Mouse (Mus musculus) bone marrow, adult 2 months (tissue): ENCODE data around the gene Pls1.

Source experiments
- CTCF ChIP-seq: fragments of 200-500 bp; IDR thresholded peaks from 2 replicates; pipeline ENCODE4 v1.5.1; 2011; ENCODE audit warnings: low read length, control low read depth; ENCODE audit not compliant: control insufficient read depth, insufficient read depth
- POLR2A ChIP-seq: fragments of 200-500 bp; IDR thresholded peaks from 2 replicates; pipeline ENCODE4 v1.6.1; 2011; ENCODE audit warnings: low read depth, mild to moderate bottlenecking, control low read depth, low read length, borderline replicate concordance; ENCODE audit not compliant: control insufficient read depth

- no peak for TF ChIP-seq POLR2A
- no peak for TF ChIP-seq CTCF
Observed at GRCm38 (mm10) chr9:95851671-95852070, 6.6 kb upstream of the Pls1 start.
